Mouse (Mus musculus) thymus, postnatal 10 days (tissue): Measurements from ENCODE around the gene Smim24.

ENCODE experiments used
- DNase-seq, 2 experiments: peaks; one replicate each; pipeline ENCODE4 v3.0.0; 2021; ENCODE audit warnings: low spot score in 2 of 2

Gene Smim24

DNA sequence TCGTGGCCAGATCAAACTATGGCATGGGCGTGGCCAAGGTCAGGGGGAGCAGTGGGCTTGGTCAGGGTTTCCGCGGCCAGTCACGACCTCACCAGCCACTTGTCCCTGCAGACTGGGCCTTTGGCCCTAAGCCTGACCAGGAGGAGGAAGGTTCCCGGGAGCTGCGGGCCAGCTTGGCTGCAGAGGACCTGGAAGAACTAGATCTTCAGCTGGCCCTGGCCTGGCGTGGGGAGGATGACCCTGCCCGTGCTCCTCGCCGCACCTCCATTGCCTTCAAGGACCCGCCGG, 2.2 kb upstream of the Smim24 start:
- no peak for DNase-seq

DNA sequence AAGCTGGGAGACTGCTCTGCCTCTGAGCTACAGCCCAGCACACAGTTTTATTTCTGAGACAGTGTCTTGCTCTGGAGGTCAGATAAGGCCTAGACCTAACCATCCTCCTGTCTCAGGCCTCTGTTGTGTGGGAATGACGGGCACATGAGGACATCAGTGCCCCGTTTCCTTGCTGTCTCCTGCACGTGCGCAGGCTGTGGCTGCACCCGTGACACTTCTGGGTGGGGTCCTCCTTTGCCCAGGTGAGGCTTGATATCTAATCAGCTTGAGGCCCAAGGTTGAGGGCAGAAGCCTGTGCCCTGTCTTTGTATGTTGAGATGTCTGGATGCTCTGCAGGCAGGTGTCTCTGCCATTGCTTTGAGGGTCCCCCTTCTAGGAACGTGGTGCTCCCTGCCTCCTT, 581 bp upstream of the Smim24 start:
- DNase-seq = no peak

DNA sequence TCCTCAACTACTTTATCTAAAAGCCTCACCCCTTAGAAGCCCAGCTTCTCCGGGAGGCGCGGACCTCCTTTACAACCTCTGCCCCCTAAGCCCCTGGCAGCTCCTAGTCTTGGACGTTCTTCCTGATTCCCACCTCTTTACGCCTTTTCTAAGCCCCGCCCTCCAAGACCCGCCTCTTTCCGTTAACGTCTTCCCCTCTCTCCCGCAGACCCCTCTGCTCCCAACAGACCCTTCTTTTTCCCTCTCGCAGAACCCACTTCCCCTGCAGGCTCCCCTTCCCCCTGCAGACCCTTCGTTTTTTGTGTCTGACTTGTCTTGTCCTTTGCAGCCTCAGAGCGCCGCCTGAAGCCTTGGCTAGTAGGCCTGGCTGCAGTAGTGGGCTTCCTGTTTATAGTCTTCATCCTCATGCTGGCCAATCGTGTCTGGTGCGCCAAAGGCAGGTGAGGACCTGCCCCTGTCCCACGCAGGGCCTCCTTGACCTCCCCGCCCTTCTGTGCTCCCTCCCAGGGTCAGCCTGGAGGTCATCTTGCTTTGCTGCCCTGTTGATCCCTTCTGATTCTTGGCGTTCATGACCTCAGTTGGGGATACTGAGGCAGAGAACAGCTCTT, 709 bp downstream of the Smim24 start:
- DNase-seq = peak in 1 of 2 experiments; percentile 54

DNA sequence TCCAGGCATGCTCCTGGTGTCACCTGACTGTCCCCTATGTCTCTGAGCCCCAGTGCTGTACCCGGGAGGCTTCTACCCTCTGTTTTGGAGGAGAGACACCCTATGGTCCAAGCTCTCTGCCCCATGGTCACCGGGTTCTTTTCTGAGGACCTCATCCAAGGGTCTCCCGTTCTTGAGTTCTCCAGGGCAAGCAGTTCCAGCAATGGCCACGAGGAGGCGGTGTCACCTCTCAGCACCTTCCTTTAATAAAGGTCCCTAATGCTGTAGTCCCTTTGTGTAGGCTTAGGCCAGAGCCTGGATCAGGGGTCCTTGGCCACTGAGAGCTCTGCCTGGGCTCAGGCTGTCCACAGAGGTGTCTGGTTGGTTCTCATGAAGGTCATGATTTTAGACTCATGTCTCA, 2.3 kb downstream of the Smim24 start:
- DNase-seq = peak; percentile 48 to 75

DNA sequence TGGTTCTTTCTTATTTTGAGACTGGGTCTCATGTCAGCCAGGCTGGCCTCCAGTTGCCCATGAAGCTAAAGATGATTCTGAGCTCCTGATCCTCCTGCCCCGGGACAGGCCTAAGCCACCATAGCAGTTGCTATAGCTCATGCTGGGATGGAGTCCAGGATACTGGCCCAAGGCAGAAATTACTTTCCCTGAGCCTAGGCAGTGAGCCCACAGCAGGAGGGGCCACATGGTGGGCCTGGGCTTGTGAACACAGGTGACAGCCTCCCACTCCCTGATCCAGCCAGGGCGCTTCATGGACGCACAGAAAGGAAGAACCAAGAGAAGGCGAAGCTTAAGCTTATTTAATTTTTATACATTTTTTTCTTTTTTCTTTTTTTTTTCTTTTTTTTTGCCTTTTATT, 3.0 kb downstream of the Smim24 start:
- DNase-seq = no peak

DNA sequence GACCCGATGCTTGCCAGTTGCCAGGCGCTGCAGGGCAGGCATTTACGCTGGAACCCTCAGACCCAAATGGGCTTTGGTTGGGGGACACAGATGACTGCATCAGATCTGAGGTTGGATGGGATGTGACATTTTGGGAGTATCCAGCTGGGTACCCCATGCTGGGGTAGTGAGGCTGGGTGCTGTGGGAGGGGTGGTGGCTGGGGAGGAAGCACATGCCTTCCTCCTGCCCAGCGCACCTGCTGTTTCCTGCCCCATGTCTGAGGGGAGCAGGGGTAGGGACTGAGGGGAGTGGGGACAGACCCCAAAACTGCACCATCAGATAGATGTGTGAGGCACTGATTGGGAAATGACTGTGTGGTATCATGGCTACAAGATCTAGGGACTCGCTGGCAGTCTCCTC, 3.9 kb downstream of the Smim24 start:
- DNase-seq = no peak

DNA sequence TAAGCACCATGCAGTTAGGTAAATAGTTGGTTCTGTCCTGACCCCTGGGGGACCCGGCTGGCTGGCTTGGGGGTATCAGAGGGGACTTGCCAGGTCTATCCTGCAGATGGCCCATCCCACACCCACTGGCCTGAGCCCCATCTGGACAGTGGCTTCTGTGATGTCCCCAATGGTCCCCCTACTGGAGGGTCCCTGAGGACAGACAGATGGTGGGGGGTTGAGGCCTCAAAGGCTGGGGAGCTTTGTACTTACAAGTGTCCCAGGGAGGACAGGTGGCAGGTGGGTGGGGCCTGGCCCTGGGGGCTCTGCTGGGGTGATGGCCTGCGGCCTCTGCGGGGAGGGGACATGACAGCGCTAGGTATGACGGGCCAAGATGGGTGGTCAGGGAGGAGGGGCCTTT, 6.4 kb downstream of the Smim24 start:
- no peak for DNase-seq

DNA sequence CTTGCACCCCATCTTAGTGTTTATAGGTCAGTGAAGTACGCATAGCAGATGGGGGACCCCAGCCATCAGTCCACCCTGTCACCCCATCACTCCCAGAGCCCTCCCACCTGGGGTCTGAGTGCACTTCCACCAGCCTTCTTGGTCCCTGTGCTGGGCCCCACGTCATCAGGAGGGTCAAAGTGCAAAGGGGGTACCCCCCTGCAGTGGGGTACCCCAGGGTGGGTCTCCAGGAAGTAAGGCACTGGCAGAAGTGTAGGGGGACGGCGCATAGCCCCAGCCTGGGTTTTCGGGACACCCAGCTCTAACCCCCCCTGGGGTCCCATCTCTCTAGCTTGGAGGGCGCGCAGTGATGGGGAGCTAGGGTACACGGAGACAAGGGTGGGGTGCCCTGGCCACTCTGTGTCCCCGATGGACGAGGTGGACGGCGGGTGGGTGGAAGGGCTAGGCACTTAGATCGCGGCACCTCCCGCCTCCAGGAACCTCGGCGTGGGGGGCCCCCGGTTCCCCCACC, 7.0 kb downstream of the Smim24 start:
- no peak for DNase-seq

DNA sequence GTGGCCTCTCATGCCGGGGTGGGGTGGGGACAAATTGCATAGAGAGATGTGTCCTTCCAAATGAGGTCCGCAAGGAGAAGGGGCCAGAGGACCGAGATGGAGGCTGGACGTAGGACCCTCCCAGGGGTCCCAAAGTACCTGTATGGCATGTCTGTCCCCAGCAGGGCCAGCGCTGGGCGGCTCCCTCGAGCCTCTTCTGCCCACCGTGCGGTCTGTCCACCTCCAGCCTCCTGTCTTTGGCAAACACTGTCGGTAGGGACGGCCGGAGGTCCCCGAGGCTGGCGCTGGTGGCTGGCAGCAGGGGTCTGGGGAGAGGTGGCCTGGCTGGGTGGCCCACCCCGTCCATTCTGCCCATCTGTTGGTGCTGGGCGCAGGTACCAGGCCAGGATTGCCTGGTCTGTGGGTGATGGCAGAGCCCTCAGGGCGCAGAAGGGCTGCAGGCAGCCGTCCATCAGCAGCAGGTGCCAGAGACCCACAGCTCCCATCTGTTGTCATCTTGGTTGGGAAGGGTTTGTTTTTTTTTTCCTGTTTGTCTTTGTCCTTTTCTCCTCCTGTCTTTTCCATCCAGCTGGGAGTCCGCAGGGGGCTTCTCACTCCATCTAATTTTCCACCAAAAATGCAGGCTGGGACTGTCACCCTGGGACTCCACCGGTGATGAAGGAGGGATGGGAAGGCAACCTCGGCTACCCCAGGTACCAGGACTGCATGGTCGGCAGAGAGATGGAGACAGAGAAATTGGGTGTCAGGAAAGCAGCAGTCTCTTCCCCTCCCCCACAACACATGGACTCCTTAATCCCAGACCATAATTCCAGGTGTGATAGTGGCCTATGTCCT, 7.7 kb downstream of the Smim24 start:
- no peak for DNase-seq

DNA sequence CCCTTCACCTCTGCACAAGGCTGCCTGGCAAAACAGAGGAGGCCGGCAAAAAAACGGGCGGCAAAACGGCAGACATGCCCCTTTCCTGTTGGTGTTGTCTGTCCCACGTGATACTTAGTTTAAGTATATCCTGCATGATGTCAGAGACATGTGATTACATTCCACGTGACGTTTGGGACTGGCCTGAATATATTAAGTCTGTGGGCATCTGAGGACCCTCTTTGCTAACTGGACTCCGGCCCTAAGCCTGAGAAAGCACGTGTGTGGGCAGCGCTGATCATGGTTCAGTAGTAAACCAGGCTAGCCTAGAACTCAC, 8.3 kb downstream of the Smim24 start:
- no peak for DNase-seq

DNA sequence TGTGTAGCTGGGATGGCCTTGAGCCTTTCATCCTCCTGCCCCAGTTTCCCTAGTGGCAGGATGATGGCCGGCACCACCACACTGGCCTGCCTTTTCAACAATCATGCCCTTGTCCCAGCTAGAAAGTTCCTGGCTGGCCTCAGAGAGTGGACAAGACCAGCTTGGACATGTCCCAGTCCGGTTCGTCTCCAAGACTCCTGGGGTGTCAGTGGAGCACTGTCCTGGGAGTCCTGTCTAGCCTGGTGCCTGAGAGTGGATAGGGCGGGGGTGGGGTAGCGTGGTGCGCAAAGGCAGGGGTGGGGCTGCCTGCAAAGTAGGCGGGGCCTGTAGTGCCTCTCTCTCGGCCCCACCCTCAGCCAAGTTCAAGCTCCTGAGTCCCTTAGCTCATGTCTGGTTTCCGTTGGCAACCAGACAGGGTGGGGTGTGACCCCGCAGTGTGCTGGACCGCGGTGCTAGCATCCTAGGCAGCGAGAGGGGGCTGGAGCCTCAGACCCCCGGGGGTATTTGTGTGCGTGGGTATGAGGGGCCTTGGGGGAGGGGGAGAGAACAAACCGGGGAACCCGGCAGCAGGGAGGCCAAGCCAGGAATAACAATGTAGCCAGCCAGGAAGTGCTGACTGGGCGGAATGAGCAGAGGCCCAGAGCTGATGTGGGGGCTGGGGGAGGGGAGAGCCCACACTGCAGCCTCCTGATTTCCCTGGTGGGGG, 8.8 kb downstream of the Smim24 start:
- DNase-seq = no peak

DNA sequence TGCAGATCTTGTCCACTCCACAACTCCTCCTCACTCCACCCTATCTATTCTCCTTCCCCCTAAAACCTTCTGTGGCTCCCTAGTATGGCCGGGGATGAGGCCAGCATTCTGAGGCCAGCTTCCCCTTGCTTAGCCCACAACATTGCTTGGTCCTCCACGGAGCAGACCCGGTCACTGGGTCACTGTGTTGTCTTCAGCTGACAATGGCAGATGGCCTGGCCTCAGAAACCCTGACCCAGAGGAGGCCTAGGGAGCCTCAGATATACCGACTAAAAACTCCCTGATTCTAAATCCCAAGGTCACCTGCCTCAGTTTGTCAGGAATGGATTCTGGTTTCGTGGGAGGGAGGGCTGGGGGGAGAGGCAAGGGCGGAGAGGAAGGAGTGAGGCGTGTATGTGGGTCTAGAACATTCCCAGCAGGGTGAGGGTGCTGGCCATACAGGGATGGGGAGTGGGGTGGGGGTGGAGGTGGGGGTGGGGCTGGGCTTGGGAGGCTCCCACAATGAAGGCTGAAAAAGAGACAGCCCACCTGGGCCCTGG, 9.4 kb downstream of the Smim24 start:
- DNase-seq = no peak

DNA sequence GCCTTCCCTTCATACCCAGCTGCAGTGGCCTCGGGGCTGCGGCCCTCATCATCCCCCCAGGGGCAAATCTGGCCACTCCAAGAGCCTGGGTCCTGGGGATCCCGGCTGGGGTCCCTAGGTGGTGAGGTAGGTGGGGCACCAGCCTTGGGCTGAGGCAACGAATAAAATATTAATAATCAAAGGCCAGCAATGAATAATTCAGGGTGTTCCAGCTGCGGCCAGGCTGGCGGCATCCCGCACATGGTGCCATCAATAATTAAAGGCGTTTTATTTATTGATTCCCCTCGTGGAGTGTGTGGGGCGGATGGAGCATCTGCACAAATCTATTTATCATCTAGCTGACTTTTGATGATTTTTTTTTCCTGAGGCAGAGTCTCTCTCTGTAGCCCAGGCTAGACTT, 10.7 kb downstream of the Smim24 start:
- no peak for DNase-seq

DNA sequence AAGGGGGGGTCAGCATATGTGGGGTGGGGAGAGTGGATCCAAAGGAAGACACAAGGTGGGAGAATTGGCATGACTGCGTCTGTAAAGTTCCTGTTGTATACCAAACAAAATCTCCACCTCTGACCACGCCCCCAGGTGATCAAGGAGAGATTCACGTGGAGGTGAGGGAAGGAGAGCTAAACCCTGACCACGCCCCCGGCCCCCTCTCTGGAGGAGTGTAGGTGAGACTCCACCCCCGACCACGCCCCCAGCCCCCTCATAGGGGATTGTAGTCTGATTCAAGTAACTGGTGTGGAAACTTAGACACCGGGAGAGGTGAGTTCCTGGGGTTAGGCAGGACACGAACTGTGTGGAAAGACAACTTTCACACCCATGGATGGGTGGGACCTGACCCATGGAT, 11.2 kb downstream of the Smim24 start:
- DNase-seq = no peak

DNA sequence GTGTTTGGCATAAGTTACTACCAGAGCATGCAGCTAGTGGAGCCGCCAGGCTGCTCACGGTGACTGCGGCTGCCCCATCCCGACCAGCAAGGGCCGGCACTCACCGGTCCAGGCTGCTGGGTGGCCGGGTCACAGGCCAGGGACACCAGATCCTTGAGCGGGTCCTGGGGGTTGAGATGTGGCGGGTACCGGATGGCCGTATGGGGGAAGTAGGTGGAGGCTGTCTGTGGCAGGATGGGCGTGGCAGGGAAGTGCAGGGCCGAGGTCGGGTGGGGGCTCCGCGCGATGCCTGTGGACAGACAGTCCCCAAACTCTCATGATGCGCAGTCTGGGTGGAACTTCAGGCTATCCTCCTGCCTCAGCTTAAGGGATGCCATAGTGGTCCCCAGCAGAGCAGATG, 11.9 kb downstream of the Smim24 start:
- no peak for DNase-seq

DNA sequence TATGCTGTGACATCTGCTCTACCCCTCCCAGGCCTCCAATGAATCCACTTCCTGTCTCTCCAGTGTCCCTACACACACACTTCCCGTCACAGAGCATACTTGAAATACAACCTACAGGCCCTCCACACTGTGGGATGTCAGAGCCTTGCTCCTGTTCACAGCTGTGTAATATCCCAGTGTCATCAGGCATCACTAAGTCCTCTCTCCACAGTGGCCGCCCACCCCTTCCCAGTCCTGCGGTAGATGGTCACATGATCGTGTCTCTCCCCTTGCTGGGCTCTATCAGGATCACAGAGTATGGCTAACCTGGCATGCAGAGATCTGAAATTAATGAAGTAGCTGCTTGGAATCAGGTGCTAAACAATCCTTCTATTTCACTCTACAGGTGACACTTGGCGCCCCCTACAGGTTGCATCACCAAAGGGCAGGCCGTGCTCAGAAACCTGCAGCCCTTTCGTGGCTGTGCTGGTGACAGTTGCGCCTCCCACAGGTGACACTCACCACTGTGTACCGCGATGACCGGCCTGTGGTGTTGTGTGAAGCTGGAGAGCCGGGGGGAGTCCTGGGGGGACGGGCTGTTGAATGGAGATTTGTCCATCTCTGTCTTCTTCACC, 12.8 kb downstream of the Smim24 start:
- peak; percentile 50 to 77 for DNase-seq

DNA sequence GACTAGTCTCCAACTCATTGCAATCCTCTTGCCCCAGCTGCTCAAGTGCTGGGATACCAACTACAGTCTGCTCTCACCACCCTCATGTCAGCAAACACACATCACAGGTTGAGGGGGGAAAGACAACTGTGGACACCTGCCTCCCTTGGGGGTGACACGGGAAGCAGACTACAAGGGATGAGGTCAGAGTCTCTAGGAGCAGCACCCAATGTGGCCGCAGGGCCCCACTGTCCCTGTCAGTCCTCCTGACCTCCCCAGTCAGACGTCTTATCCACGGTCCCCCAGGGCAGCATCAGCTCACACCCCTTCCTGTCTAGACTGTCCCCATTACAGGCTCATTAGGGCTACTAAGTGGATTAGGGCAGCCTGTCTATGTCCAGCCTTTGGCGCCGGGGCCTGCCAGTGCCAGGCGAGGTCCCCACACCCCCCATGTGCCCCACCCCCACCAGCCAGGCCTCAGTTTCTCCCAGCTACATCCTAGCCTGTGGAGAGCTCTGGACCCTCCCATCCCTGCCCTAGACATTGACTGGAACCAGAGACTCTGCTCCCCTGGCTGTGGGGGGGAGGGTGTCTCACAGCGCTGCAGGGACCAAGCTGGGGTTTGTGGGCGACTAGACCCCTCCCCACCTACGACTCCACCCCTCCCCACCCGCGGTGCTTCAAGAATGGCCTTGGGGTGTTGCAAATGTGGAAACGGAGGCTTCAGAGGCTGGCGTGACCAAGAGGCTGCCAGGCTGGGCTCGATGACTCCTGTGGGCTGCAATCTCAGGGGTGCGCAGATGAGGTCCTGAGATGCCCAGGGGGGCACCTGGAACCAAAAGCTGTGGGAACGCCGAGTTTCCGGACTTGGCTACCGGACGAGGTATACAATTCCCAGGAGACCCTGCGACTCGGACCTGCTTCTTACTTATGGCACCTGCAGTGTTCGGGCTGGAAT, 13.9 kb downstream of the Smim24 start:
- DNase-seq = no peak

DNA sequence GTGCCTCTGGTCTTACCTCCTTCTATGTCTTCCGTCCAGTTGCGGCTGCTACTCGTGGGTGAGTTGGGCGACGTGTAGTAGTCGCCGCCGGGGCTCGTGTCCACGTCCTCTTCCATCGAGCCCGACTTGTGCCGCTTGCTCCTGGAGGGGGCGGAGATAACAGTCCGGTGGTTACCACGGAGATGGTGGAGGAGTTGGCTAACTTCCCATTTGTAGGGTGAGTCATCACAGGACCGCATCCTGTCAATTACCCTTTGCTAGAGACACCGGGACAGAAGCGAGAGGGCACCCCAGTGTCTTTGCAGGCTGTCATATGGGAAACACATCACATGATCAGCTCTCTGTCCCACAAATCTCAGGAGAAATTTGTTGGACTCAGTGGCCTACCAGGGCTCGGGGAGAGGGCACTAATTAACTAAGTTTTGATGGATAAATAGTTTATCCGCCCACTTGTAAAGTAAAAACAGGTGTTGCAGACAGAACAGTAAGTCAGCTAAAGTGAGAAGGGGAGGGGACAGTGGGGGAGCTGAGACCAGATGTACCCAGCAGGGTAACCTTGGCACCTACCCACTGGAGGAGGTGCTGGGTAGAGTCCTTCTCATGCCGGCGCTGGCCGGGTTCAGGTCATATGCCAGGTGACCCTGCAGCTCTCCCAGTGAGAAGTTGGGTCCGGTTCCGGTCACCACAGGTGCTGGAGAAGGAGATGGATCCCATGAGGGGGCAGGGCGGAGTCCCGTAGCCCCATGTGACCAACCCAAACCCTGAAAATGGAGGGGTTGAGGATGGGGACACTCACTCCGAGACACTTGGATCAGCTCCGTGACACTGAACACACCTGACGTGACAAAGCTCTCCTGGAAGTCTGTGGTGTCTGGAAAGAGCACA, 14.9 kb downstream of the Smim24 start:
- DNase-seq = no peak

DNA sequence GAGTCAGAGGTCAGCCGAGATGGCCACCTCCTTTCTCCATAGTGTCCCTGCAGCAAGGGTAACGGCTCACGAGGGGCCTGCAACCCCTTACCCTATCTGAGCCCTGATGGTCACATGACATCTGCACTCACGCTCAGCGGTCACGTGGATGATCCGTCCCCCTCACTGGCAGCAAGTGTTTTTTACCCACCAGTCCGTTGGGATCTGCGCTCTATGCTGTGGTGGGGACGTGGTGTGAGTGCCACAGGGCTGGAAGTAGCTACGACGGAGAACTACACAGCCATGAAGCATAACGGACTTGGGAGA, 15.5 kb downstream of the Smim24 start:
- DNase-seq = no peak

DNA sequence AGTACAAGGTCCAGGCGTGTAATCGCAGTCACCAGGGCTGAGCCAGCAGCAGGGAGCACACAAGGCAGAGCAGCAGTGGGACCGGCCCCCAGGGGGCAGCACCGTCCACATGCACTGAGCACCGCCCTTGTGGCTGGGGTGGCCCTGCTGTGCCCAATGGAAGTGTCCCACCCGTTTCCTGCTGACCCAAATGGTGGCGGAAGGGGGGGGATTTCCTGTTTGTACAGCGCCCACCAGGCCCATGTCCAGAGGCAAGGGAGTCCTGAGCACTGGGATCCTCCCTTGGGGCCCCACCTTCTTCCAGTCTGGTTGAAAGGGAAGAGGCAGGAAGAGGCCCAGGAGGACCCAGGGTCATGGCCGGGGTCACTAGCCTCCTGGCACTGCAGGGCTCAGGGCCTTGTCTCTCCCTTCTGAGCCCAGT, 16.0 kb downstream of the Smim24 start:
- peak in 1 of 2 experiments; percentile 75 for DNase-seq
